Mouse (Mus musculus) G1E (cell line): ENCODE results near the gene Krt71. TPM values are rescaled to one million over a fixed set of nuclear protein-coding genes. Genes with fewer than 3 reads are reported as not detected.

Experiments used
- ATAC-seq: 2 replicates; pipeline ENCODE4 v1.8.0; 2016; ENCODE audit warnings: mild to moderate bottlenecking; ENCODE audit not compliant: insufficient number of reproducible peaks, poor library complexity, low FRiP score, severe bottlenecking; ENCODE audit errors: extremely low read depth
- DNase-seq: peaks from one replicate; pipeline ENCODE4 v3.0.0; 2012; ENCODE audit warnings: low spot score
- H3K27me3 ChIP-seq: 2 replicates; pipeline ENCODE4 v1.6.1; 2012; ENCODE audit warnings: mild to moderate bottlenecking, low read length, inconsistent platforms; ENCODE audit not compliant: insufficient read depth
- H3K36me3 ChIP-seq: replicated peaks from 2 replicates; pipeline ENCODE3; 2012; ENCODE audit warnings: mild to moderate bottlenecking, inconsistent platforms
- H3K4me1 ChIP-seq: 2 replicates; pipeline ENCODE4 v1.6.1; 2012; ENCODE audit warnings: low read depth, low read length, inconsistent platforms, mixed read lengths; ENCODE audit not compliant: insufficient read depth
- H3K4me3 ChIP-seq: 2 replicates; pipeline ENCODE4 v1.5.1; 2012; ENCODE audit warnings: low read depth, mild to moderate bottlenecking, inconsistent platforms, low read length, moderate library complexity, mixed read lengths
- H3K9me3 ChIP-seq: replicated peaks from 2 replicates; pipeline ENCODE4 v1.6.1; 2012; ENCODE audit warnings: inconsistent platforms
- CTCF ChIP-seq: IDR thresholded peaks from 2 replicates; pipeline ENCODE4 v1.5.1; 2012; ENCODE audit warnings: low read depth, low read length, inconsistent platforms, mixed read lengths
- GATA1 ChIP-seq: IDR thresholded peaks from 2 replicates; pipeline ENCODE4 v1.6.1; 2012; ENCODE audit warnings: borderline replicate concordance, low read length, inconsistent platforms, mixed read lengths
- GATA2 ChIP-seq: IDR thresholded peaks from 2 replicates; pipeline ENCODE4 v1.6.1; 2012; ENCODE audit warnings: low read depth, low read length, inconsistent platforms, borderline replicate concordance
- POLR2AphosphoS5 ChIP-seq: IDR thresholded peaks from 2 replicates; pipeline ENCODE4 v1.6.1; 2012; ENCODE audit warnings: low read depth, low read length, inconsistent platforms; ENCODE audit not compliant: insufficient replicate concordance
- TAL1 ChIP-seq: conservative IDR thresholded peaks from 2 replicates; pipeline ENCODE4 v1.6.1; 2012; ENCODE audit warnings: low read depth, low read length, inconsistent platforms, mixed read lengths
- polyA plus RNA-seq: library from polyadenylated mRNA; stranded (reverse); fragments of >175 nt; gene quantifications from 2 replicates; pipeline ENCODE4 v1.2.3, GENCODE M21; 2012
- total RNA-seq, 2 experiments: library from RNA; stranded (forward) in 1 of 2; stranded (reverse) in 1 of 2; fragments of 200-1000 nt in 1 of 2; fragments of >200 nt in 1 of 2; fragmentation: Nextera tagmentation in 1 of 2; gene quantifications; 2 replicates each; pipeline ENCODE4 v1.2.3; 2014 to 2017

The Krt71 gene
- total and polyA plus RNA-seq, 3 experiments = not detected

DNA sequence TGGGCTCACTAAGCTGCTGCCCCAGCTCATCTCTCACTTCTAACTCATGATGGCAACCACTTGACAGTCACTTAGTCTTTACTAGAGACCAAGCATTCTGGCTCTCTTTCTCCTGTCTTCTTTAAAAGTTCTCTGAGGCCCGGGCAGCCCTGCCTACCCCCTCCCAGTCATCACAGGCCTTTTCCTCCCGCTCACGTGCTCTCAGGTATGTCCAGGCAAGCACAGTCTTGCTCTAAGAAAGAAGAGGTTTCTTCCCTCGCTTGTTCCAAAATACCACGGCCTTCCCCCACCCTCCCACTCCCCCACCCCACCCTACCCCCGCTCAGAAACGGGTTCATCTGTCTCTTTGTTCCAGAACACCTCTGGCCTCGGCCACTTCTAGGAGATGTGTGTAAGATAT, 27.3 kb upstream of the Krt71 start:
- no peak for TF ChIP-seq GATA1
- no peak for TF ChIP-seq POLR2AphosphoS5
- TF ChIP-seq TAL1 = no peak
- TF ChIP-seq CTCF = no peak
- no peak for TF ChIP-seq GATA2
- no peak for DNase-seq
- Histone ChIP-seq H3K4me3 (no peak overlapping the region), H3K9me3 (peaks cover 30% of the 10 kb centered on the region), H3K27me3 (no peaks in the 10 kb centered on the region), H3K4me1 (no peaks in the 10 kb centered on the region), H3K36me3 (no peaks in the 10 kb centered on the region)
- ATAC-seq = no peak

DNA sequence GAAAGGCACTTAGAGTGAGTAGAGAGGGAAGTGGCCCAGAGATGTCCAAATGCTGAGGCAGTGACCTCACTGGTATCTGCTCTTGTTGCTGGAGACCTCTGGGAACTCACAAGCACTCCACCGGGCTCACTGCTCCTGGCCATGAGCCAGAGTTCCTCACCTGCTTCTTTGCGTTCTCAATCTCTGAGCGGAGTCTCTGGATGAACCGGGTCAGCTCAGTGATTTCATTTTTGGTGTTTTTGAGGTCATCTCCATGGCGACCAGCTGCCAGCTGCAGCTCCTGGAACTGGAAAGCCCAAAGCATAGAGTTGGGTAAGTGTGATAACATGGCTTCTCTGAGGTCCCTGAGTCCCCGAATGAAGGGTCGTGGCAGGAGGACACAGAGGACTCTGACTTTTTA, 5.1 kb downstream of the Krt71 start:
- Histone ChIP-seq H3K4me1 (no peaks in the 10 kb centered on the region), H3K27me3 (no peaks in the 10 kb centered on the region), H3K36me3 (no peaks in the 10 kb centered on the region), H3K9me3 (peaks cover 49% of the 10 kb centered on the region), H3K4me3 (no peak overlapping the region)
- ATAC-seq (no peak), DNase-seq (no peak)
- no peak for TF ChIP-seq TAL1
- no peak for TF ChIP-seq GATA2
- no peak for TF ChIP-seq GATA1
- no peak for TF ChIP-seq POLR2AphosphoS5
- no peak for TF ChIP-seq CTCF

DNA sequence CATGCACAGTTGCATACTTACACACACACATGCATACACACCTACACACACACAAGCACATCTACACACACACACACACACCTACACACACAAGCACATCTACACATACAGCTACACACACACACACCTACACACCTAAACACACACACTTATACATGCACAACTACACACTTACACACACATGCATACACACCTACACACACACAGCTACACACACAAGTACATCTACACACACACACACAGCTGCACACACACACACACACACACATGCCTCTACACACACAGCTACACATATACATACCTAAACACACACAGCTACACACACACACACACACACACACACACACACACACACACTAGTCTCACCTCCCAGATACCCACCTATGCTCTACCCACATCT, 12.3 kb downstream of the Krt71 start:
- no peaks in the 10 kb centered on the region for H3K4me1 ChIP-seq
- H3K36me3 ChIP-seq = no peaks in the 10 kb centered on the region
- ATAC-seq (no peak), DNase-seq (no peak)
- H3K9me3 ChIP-seq = peaks cover 36% of the 10 kb centered on the region
- no peaks in the 10 kb centered on the region for H3K27me3 ChIP-seq
- TF ChIP-seq TAL1 (no peak), GATA2 (no peak), GATA1 (no peak), CTCF (no peak)
- no peak overlapping the region for H3K4me3 ChIP-seq

DNA sequence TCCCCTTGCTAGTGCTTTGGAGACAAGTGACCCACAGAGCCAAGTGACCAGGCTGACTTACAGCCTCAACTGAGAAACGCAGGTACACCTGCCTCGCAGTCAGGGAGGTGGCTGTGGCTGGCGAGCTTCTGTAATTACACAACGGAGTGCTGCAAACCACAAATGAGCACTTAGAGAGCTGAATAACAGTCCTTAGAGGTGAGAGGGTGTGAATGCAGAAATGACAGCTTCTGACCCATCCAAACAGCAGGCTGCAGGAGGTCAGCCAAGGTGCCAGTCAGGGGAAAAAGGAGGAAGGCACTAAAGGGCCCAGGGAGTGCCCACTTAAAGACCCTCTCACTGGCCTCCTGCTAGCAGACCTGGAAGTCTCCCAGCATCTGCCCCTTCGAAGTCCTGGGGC, 18.2 kb downstream of the Krt71 start:
- Histone ChIP-seq H3K36me3 (no peaks in the 10 kb centered on the region), H3K9me3 (peaks cover 31% of the 10 kb centered on the region), H3K4me1 (no peaks in the 10 kb centered on the region), H3K4me3 (no peak overlapping the region), H3K27me3 (no peaks in the 10 kb centered on the region)
- ATAC-seq (no peak), DNase-seq (no peak)
- TF ChIP-seq CTCF (no peak), GATA2 (no peak), GATA1 (no peak), POLR2AphosphoS5 (no peak), TAL1 (no peak)

DNA sequence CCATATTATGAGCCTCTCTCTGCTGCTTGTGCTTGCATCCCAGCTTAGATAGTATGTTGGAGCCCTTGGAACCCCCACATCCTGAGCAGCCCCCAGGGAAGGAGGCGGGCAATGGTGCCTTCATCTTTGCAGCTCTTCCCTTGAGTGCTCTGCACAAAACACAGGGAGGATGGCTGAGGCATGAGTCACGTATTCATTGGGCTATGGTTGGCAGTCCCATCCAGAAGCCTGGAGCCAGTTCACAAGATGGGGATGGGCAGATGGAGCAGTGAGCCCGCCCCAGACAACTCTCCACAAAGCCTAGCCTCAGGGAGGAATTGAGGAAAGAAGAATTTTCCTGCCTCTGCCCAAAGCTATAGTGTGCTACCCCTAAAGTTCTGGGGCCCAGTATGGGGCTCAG, 27.1 kb downstream of the Krt71 start:
- Histone ChIP-seq H3K36me3 (no peaks in the 10 kb centered on the region), H3K4me3 (no peak overlapping the region), H3K27me3 (no peaks in the 10 kb centered on the region), H3K4me1 (no peaks in the 10 kb centered on the region), H3K9me3 (peaks cover 45% of the 10 kb centered on the region)
- no peak for DNase-seq
- no peak for TF ChIP-seq GATA1
- no peak for TF ChIP-seq TAL1
- no peak for TF ChIP-seq POLR2AphosphoS5
- TF ChIP-seq GATA2 = no peak
- no peak for TF ChIP-seq CTCF
- ATAC-seq = no peak

DNA sequence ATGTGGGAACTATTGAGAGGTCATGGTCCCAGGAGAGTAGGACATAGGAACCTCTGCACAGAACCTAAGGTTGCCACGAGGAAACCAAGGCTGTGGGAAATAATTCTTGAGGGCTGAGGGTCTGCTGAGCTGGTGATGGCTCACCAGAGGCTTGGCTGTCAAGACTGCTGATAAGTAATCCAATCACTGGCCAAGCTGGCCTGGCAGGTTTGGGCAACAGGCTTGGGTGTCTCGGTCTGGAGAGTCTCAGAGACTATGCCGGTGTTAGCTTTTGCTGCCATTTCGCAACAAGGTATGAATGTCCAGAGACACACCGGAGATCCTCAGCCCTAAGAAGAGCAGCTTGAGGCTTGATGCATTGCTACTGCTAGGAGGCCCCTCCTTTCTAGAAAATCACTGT, 28.6 kb downstream of the Krt71 start:
- no peaks in the 10 kb centered on the region for H3K4me1 ChIP-seq
- H3K36me3 ChIP-seq = no peaks in the 10 kb centered on the region
- TF ChIP-seq GATA1 (no peak), CTCF (no peak), POLR2AphosphoS5 (no peak), TAL1 (no peak), GATA2 (no peak)
- no peaks in the 10 kb centered on the region for H3K27me3 ChIP-seq
- H3K9me3 ChIP-seq = peaks cover 51% of the 10 kb centered on the region
- H3K4me3 ChIP-seq = no peak overlapping the region
- DNase-seq (no peak), ATAC-seq (no peak)

DNA sequence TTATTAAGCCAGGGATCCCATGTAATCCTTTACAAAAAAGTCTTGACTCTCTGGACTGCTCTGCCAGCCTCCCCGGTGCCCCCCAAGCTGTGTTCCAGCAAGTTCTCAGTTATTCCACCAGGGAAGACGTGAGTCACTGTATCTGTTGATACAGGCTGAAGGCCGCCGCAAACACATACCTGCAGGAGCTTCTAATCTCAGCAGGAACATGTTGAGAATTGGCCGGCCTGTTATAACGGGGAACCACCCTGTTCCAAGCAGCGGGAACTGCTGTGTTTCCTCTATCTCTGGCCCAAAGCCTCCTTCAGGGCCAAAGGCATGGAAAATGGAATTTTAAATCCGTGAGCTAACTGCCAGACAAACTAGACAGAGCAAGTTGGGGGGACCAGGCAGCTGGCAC, 29.2 kb downstream of the Krt71 start:
- no peaks in the 10 kb centered on the region for H3K36me3 ChIP-seq
- H3K9me3 ChIP-seq = peaks cover 56% of the 10 kb centered on the region
- H3K27me3 ChIP-seq = no peaks in the 10 kb centered on the region
- ATAC-seq (no peak), DNase-seq (no peak)
- no peaks in the 10 kb centered on the region for H3K4me1 ChIP-seq
- no peak overlapping the region for H3K4me3 ChIP-seq
- no peak for TF ChIP-seq CTCF
- TF ChIP-seq GATA2 = no peak
- no peak for TF ChIP-seq GATA1
- TF ChIP-seq TAL1 = no peak
- TF ChIP-seq POLR2AphosphoS5 = no peak
